Mouse (Mus musculus) spleen, adult 18-20 months (tissue): Measurements from ENCODE around the gene Pak1.

ENCODE experiments used
- DNase-seq, 2 experiments: peaks; one replicate each; pipeline ENCODE4 v3.0.0; 2022; ENCODE audit warnings: mixed read lengths in 2 of 2

The Pak1 gene

GRCm38 (mm10) chr7:97863512-97863911, 75.2 kb downstream of the Pak1 start:
- no peak for DNase-seq

GRCm38 (mm10) chr7:97864531-97864930, 76.2 kb downstream of the Pak1 start:
- no peak for DNase-seq

- no peak for DNase-seq
These were observed 79.5 kb downstream of the Pak1 start for GRCm38 (mm10) chr7:97867866-97868265.

GRCm38 (mm10) chr7:97868766-97869165, 80.4 kb downstream of the Pak1 start:
- no peak for DNase-seq

GRCm38 (mm10) chr7:97872396-97872795, 84.1 kb downstream of the Pak1 start:
- no peak for DNase-seq

GRCm38 (mm10) chr7:97873317-97873716, 85.0 kb downstream of the Pak1 start:
- DNase-seq = no peak

GRCm38 (mm10) chr7:97877846-97878538, 89.7 kb downstream of the Pak1 start:
- DNase-seq = no peak

- DNase-seq = no peak
These were observed 123.3 kb downstream of the Pak1 start for GRCm38 (mm10) chr7:97911646-97912045.

- DNase-seq = no peak
These were observed 126.6 kb downstream of the Pak1 start for GRCm38 (mm10) chr7:97914833-97915516.

GRCm38 (mm10) chr7:97919742-97920141, 131.4 kb downstream of the Pak1 start, which contains the start of gene Gdpd4:
Gdpd4 (plus strand) TSS chr7:97919955.
- no peak for DNase-seq

- DNase-seq = no peak
These were observed 137.5 kb downstream of the Pak1 start for GRCm38 (mm10) chr7:97925819-97926218.

- no peak for DNase-seq
These were observed 138.6 kb downstream of the Pak1 start for GRCm38 (mm10) chr7:97926978-97927377.

GRCm38 (mm10) chr7:97944485-97944884, 156.1 kb downstream of the Pak1 start:
- DNase-seq = no peak
